ENCODE assay signal across 9 mouse cellular contexts in genomic region chr15:5068801-5069518, GRCm38 (mm10). TPM values are rescaled to one million over a fixed set of nuclear protein-coding genes. Genes with fewer than 3 reads are reported as not detected.
DNase-seq lines count a peak whose midpoint lies in the region; ATAC-seq and TF ChIP-seq lines count a peak whose summit lies in the region.
"Had no signal": no experiment of that assay in that cellular context is flagged by ENCODE, and none has a peak within 500 bp of the region (broad histone marks: within the 10 kb centered on the region; RNA-seq: fewer than 3 reads in every experiment).

No protein-coding gene starts in this region.

- peak; percentile 23 for DNase-seq in 416B (ENCODE audit: low read depth)
- peak; percentile 11 for DNase-seq in Muller cell, postnatal 12 days (ENCODE audit: inconsistent ontology term)
- peak; percentile 48 for DNase-seq in embryonic facial prominence, embryonic 10.5 days (ENCODE audit: low spot score)
- DNase-seq in kidney, postnatal 4 days = peak; percentile 56 to 74
- DNase-seq in lung, embryonic 14.5 days = peak; percentile 75
- peak; percentile 25 for DNase-seq in right cerebral cortex, postnatal 4 days
- DNase-seq in spleen, adult 18-20 months = no peak

- no peaks in the 10 kb centered on the region for H3K9me3 ChIP-seq in embryonic facial prominence, embryonic 10.5 days
- H3K9me3 ChIP-seq in heart, embryonic 15.5 days (replicated peaks) = no peaks in the 10 kb centered on the region
- H3K9me3 ChIP-seq in lung, embryonic 14.5 days (ENCODE audit: low read depth, low read length) = no peaks in the 10 kb centered on the region
- H3K9me3 ChIP-seq: neural tube, embryonic 13.5 days had no signal

- WGBS in embryonic facial prominence, embryonic 10.5 days = 60% methylated on average over 15 of the region's 15 CpGs
- 33% methylated on average over 15 of the region's 15 CpGs for WGBS in heart, embryonic 15.5 days
- 41% methylated on average over 15 of the region's 15 CpGs for WGBS in lung, embryonic 14.5 days

- no peak overlapping the region for H3K4me3 ChIP-seq in embryonic facial prominence, embryonic 10.5 days
- no peak overlapping the region for H3K4me3 ChIP-seq in heart, embryonic 15.5 days
- H3K4me3 ChIP-seq in lung, embryonic 14.5 days (ENCODE audit: low read depth, low read length) = no peak overlapping the region
- H3K4me3 ChIP-seq: neural tube, embryonic 13.5 days had no signal

- H3K4me1 ChIP-seq in embryonic facial prominence, embryonic 10.5 days = no peaks in the 10 kb centered on the region
- H3K4me1 ChIP-seq in heart, embryonic 15.5 days (replicated peaks) = no peaks in the 10 kb centered on the region
- no peaks in the 10 kb centered on the region for H3K4me1 ChIP-seq in lung, embryonic 14.5 days (ENCODE audit: insufficient read depth)
- H3K4me1 ChIP-seq: neural tube, embryonic 13.5 days had no signal

- peak; percentile 66; the same call in 1 of the 2 replicates for ATAC-seq in heart, embryonic 15.5 days (replicated peaks; ENCODE audit: insufficient number of reproducible peaks, insufficient read depth, low FRiP score, low read depth)
- peak; percentile 56; the same call in 1 of the 2 replicates for ATAC-seq in lung, embryonic 14.5 days (ENCODE audit: insufficient read depth)

- no peaks in the 10 kb centered on the region for H3K36me3 ChIP-seq in embryonic facial prominence, embryonic 10.5 days (replicated peaks)
- no peaks in the 10 kb centered on the region for H3K36me3 ChIP-seq in heart, embryonic 15.5 days
- H3K36me3 ChIP-seq in lung, embryonic 14.5 days (ENCODE audit: insufficient read depth) = no peaks in the 10 kb centered on the region
- H3K36me3 ChIP-seq: neural tube, embryonic 13.5 days had no signal

- no peak overlapping the region for H3K27ac ChIP-seq in embryonic facial prominence, embryonic 10.5 days (replicated peaks)
- no peak overlapping the region for H3K27ac ChIP-seq in heart, embryonic 15.5 days
- no peak overlapping the region for H3K27ac ChIP-seq in lung, embryonic 14.5 days (ENCODE audit: low read depth)
- H3K27ac ChIP-seq: neural tube, embryonic 13.5 days had no signal

- TF ChIP-seq CTCF in lung, embryonic 14.5 days (IDR thresholded peaks at IDR 0.05; ENCODE audit: low read depth) = peak; percentile 75

- peak overlapping the region; percentile 24; the same call in 1 of the 2 replicates for H3K4me2 ChIP-seq in heart, embryonic 15.5 days
- no peak overlapping the region for H3K4me2 ChIP-seq in lung, embryonic 14.5 days
- H3K4me2 ChIP-seq: neural tube, embryonic 13.5 days had no signal

- H3K9ac ChIP-seq in heart, embryonic 15.5 days = no peak overlapping the region
- no peak overlapping the region for H3K9ac ChIP-seq in lung, embryonic 14.5 days
- H3K9ac ChIP-seq: neural tube, embryonic 13.5 days had no signal

- H3K27me3 ChIP-seq in embryonic facial prominence, embryonic 10.5 days (replicated peaks; ENCODE audit: low read depth, poor library complexity, severe bottlenecking) = no peaks in the 10 kb centered on the region
- no peaks in the 10 kb centered on the region for H3K27me3 ChIP-seq in heart, embryonic 15.5 days
- H3K27me3 ChIP-seq in lung, embryonic 14.5 days (ENCODE audit: insufficient read depth, low read length) = no peaks in the 10 kb centered on the region
- H3K27me3 ChIP-seq: neural tube, embryonic 13.5 days had no signal

RNA-seq across cellular contexts. Expression of gene C7, which starts 5.4 kb away (rescaled TPM):
- polyA plus RNA-seq in embryonic facial prominence, embryonic 10.5 days (2016; fragmentation: Nextera tagmentation; extraction: Ambion mirVana) = 0.08 and 0.09 TPM in 2 replicates
- 0.09 and 0.10 TPM in 2 replicates for polyA plus RNA-seq in heart, embryonic 15.5 days (2015; fragmentation: Nextera tagmentation; extraction: Ambion mirVana)
- 0.11 and 0.34 TPM in 2 replicates for polyA plus RNA-seq in lung, embryonic 14.5 days (2014; fragmentation: Nextera tagmentation; extraction: Ambion mirVana)
- polyA plus RNA-seq: neural tube, embryonic 13.5 days had no signal

RNA-seq across cellular contexts. Expression of gene Card6, which starts 39.4 kb away (rescaled TPM):
- 0.52 and 0.95 TPM in 2 replicates for polyA plus RNA-seq in embryonic facial prominence, embryonic 10.5 days (2016; fragmentation: Nextera tagmentation; extraction: Ambion mirVana)
- polyA plus RNA-seq in heart, embryonic 15.5 days (2015; fragmentation: Nextera tagmentation; extraction: Ambion mirVana) = 1.7 and 2.4 TPM in 2 replicates
- polyA plus RNA-seq in lung, embryonic 14.5 days (2014; fragmentation: Nextera tagmentation; extraction: Ambion mirVana) = 1.7 and 2.2 TPM in 2 replicates

RNA-seq across cellular contexts. Expression of gene Rpl37, which starts 47.5 kb away (rescaled TPM):
- polyA plus RNA-seq in embryonic facial prominence, embryonic 10.5 days (2016; fragmentation: Nextera tagmentation; extraction: Ambion mirVana) = 494 and 521 TPM in 2 replicates
- polyA plus RNA-seq in heart, embryonic 15.5 days (2015; fragmentation: Nextera tagmentation; extraction: Ambion mirVana) = 246 and 397 TPM in 2 replicates
- polyA plus RNA-seq in lung, embryonic 14.5 days (2014; fragmentation: Nextera tagmentation; extraction: Ambion mirVana) = 683 and 808 TPM in 2 replicates

Comparison
In these comparisons a context has a peak if more than half of its experiments do, and no peak if none do; other contexts are left out.
1. DNase-seq: peak in 416B (single experiment), Muller cell, postnatal 12 days (single experiment), embryonic facial prominence, embryonic 10.5 days (single experiment), kidney, postnatal 4 days (2 of 2), lung, embryonic 14.5 days (single experiment) and right cerebral cortex, postnatal 4 days (single experiment); none in spleen, adult 18-20 months (0 of 2).